Mouse (Mus musculus) urinary bladder, postnatal 4 days (tissue): ENCODE data around the gene Itga9.

ENCODE experiments used
- DNase-seq, 2 experiments: peaks; one replicate each; pipeline ENCODE4 v3.0.0; 2021 to 2022; ENCODE audit warnings: low spot score in 2 of 2

Itga9 gene

GRCm38 (mm10) chr9:118774676-118775075 is 168.2 kb downstream of the Itga9 start:
- no peak for DNase-seq

- no peak for DNase-seq
Observed at GRCm38 (mm10) chr9:118776880-118777438, 170.5 kb downstream of the Itga9 start.

GRCm38 (mm10) chr9:118778596-118778995 is 172.1 kb downstream of the Itga9 start:
- no peak for DNase-seq

- no peak for DNase-seq
Observed at GRCm38 (mm10) chr9:118784621-118785020, 178.1 kb downstream of the Itga9 start.

- no peak for DNase-seq
Observed at GRCm38 (mm10) chr9:118785816-118786215, 179.3 kb downstream of the Itga9 start.

- DNase-seq, result peak; percentile 43 to 67
Observed at GRCm38 (mm10) chr9:118788869-118789281, 182.4 kb downstream of the Itga9 start.

- DNase-seq, result no peak
Observed at GRCm38 (mm10) chr9:118791231-118791630, 184.7 kb downstream of the Itga9 start.

- no peak for DNase-seq
Observed at GRCm38 (mm10) chr9:118793151-118793785, 186.8 kb downstream of the Itga9 start.

- DNase-seq, result no peak
Observed at GRCm38 (mm10) chr9:118794668-118795067, 188.2 kb downstream of the Itga9 start.

GRCm38 (mm10) chr9:118795304-118795703 is 188.8 kb downstream of the Itga9 start:
- no peak for DNase-seq

- no peak for DNase-seq
Observed at GRCm38 (mm10) chr9:118799105-118799504, 192.6 kb downstream of the Itga9 start.

- DNase-seq, result peak in 1 of 2 experiments; percentile 31
Observed at GRCm38 (mm10) chr9:118801176-118801909, 194.9 kb downstream of the Itga9 start.

GRCm38 (mm10) chr9:118801910-118802287 is 195.4 kb downstream of the Itga9 start:
- DNase-seq, result no peak

GRCm38 (mm10) chr9:118802380-118802779 is 195.9 kb downstream of the Itga9 start:
- DNase-seq, result no peak

GRCm38 (mm10) chr9:118805740-118806139 is 199.2 kb downstream of the Itga9 start:
- no peak for DNase-seq

- no peak for DNase-seq
Observed at GRCm38 (mm10) chr9:118807669-118808068, 201.2 kb downstream of the Itga9 start.

GRCm38 (mm10) chr9:118812221-118812620 is 205.7 kb downstream of the Itga9 start:
- no peak for DNase-seq

GRCm38 (mm10) chr9:118813492-118813891 is 207.0 kb downstream of the Itga9 start:
- DNase-seq, result no peak

- DNase-seq, result no peak
Observed at GRCm38 (mm10) chr9:118814056-118814455, 207.6 kb downstream of the Itga9 start.

GRCm38 (mm10) chr9:118814461-118814860 is 208.0 kb downstream of the Itga9 start:
- DNase-seq, result no peak

GRCm38 (mm10) chr9:118815543-118815942 is 209.1 kb downstream of the Itga9 start:
- no peak for DNase-seq

GRCm38 (mm10) chr9:118818508-118818907 is 212.0 kb downstream of the Itga9 start:
- no peak for DNase-seq
